Mouse (Mus musculus): ENCODE results near the gene Cd1d1.
"Not testable (repeated sequence)": the region's sequence is repeated elsewhere in the genome, so short reads cannot be mapped to it uniquely, and the experiment has no call there.

Gene Cd1d1

GRCm38 (mm10) chr3:86999415-86999740 is at the start of gene Cd1d1:
Cd1d1 (minus strand) TSS chr3:86999441.
- no peak for DNase-seq

- no peak for DNase-seq
These were observed 48.6 kb upstream of the Cd1d1 start for GRCm38 (mm10) chr3:87047801-87048200.

GRCm38 (mm10) chr3:87041733-87042132 is 42.5 kb upstream of the Cd1d1 start:
- DNase-seq, result no peak

- DNase-seq, result no peak
These were observed 39.3 kb upstream of the Cd1d1 start for GRCm38 (mm10) chr3:87038500-87038899.

- DNase-seq, result no peak
These were observed 34.8 kb upstream of the Cd1d1 start for GRCm38 (mm10) chr3:87034061-87034460.

- peak; percentile 55 to 68 for DNase-seq
These were observed 34.1 kb upstream of the Cd1d1 start for GRCm38 (mm10) chr3:87033357-87033756.

GRCm38 (mm10) chr3:87030855-87031254 is 31.6 kb upstream of the Cd1d1 start:
- DNase-seq, result peak; percentile 44 to 47

GRCm38 (mm10) chr3:87017707-87018106 is 18.5 kb upstream of the Cd1d1 start:
- no peak for DNase-seq

- DNase-seq, result no peak
These were observed 17.8 kb upstream of the Cd1d1 start for GRCm38 (mm10) chr3:87017001-87017400.

- no peak for DNase-seq
These were observed 16.7 kb upstream of the Cd1d1 start for GRCm38 (mm10) chr3:87015931-87016330.

- DNase-seq, result not testable (repeated sequence)
These were observed 13.2 kb upstream of the Cd1d1 start for GRCm38 (mm10) chr3:87012406-87012805.

- DNase-seq, result not testable (repeated sequence)
These were observed 9.0 kb upstream of the Cd1d1 start for GRCm38 (mm10) chr3:87008281-87008680.

- DNase-seq, result no peak
These were observed 1.4 kb upstream of the Cd1d1 start for GRCm38 (mm10) chr3:87000676-87001075.

- peak in 1 of 2 experiments; percentile 23 for DNase-seq
These were observed 810 bp upstream of the Cd1d1 start for GRCm38 (mm10) chr3:87000051-87000450.

GRCm38 (mm10) chr3:86998433-86999414 is 517 bp downstream of the Cd1d1 start:
- DNase-seq, result peak; percentile 86

- no peak for DNase-seq
These were observed 3.1 kb downstream of the Cd1d1 start for GRCm38 (mm10) chr3:86996111-86996510.

- DNase-seq, result no peak
These were observed 3.9 kb downstream of the Cd1d1 start for GRCm38 (mm10) chr3:86995381-86995780.

GRCm38 (mm10) chr3:86986969-86987368 is 12.3 kb downstream of the Cd1d1 start:
- not testable (repeated sequence) for DNase-seq

GRCm38 (mm10) chr3:86986490-86986889 is 12.8 kb downstream of the Cd1d1 start:
- DNase-seq, result peak; percentile 43 to 52

- no peak for DNase-seq
These were observed 15.9 kb downstream of the Cd1d1 start for GRCm38 (mm10) chr3:86983382-86983781.

- peak; percentile 29 to 42 for DNase-seq
These were observed 22.7 kb downstream of the Cd1d1 start for GRCm38 (mm10) chr3:86976546-86976945.

GRCm38 (mm10) chr3:86975150-86975549 is 24.1 kb downstream of the Cd1d1 start:
- DNase-seq, result no peak

GRCm38 (mm10) chr3:86962665-86963435 is 36.4 kb downstream of the Cd1d1 start:
- DNase-seq, result peak in 1 of 2 experiments; percentile 9

GRCm38 (mm10) chr3:86961395-86961669 is 37.9 kb downstream of the Cd1d1 start:
- peak in 1 of 2 experiments; percentile 61 for DNase-seq

All from thymus, postnatal 36 days (tissue).